Mouse (Mus musculus) embryo, embryonic 10 days (tissue): ENCODE measurements around the gene Dpp6.

ENCODE experiments used
- DNase-seq: peaks from one replicate; pipeline ENCODE4 v3.0.0-alpha.2; 2015; ENCODE audit warnings: low spot score

Gene Dpp6

DNA sequence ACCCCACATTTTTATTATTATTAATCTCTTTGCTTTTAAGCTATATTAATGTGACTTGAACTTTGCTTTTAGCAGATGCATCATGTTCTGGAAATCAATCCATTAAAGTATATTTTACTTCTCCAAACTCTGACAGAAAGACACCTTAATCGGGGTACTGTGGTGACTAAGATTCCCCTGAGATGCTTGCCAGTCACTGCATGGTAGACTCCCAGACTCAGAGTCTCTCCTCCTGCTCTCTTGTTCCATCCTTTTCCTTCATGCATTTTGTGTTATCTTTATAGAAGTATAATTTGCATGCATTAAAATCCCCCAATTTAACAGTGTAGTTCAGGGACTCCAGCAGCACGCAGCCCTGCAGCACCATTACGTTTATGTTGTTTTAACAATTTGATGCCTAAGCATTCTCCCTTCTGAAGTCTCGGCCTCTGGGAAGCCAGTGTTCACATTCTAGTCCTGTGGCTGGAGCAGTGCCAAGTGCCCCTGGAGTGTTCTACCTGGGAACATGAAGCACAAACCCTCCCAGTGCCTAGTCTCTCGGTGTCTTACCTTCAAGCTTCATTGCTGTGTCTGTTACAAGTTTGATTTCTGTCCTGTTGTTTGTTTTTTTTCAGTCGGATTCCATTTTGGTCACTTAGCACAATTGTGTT is 153.1 kb downstream of the Dpp6 start:
- no peak for DNase-seq

DNA sequence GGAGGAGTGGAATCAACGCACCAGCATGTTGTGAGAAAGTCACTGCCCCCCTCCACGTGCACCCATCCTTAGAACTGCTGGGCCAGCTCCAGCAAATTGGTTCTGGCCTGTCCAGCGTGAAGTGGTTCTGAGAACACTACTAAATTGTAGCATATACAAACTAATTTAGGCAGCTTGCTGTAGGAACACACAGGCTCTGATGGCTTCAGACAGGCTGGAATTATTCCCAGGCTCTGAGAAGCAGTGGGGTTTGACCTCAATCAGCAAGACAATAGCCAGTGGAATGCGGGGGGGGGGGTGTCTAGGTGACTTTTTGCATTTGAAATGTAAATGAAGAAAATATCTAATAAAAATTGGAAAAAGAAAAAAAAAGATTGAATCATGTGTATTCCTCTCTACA is 156.2 kb downstream of the Dpp6 start:
- DNase-seq: no peak

DNA sequence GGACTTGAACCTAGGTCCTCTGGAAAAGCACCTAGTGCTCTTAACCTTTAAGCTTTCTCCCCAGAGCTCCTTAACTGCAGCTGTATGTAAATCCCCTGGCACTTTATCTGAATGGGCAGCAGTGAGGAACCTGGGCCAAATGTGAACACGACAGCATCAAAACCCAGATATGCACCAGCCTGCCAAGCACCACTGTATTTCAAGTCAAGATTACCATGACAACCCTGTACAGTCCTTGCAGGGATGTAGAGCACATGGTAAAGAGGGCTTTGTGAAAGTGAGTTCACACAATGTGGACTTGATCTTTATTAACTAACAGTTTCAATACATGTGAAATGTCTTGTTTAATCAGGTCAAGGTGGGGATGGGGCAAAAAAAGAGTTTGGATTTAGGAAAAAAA is 162.3 kb downstream of the Dpp6 start:
- DNase-seq: no peak

DNA sequence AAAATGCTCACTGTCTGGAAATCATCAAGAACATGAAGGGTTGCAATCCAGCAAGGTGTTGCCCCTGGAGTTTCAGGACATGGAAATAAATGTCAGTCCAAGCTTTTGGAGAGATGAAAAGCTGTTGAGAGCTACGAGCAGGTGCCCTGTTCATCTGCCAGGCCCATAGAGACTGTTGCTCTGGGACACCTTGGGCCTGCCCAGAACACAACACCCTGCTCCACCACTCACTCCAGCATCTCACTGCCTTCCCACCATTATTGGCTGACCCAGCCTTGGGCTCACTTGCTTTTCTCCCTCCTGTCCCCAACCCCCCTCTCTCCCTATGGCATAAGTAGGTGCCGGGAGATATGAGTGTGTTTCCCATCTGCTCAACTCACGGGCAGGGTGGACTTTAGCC is 162.8 kb downstream of the Dpp6 start:
- no peak for DNase-seq

DNA sequence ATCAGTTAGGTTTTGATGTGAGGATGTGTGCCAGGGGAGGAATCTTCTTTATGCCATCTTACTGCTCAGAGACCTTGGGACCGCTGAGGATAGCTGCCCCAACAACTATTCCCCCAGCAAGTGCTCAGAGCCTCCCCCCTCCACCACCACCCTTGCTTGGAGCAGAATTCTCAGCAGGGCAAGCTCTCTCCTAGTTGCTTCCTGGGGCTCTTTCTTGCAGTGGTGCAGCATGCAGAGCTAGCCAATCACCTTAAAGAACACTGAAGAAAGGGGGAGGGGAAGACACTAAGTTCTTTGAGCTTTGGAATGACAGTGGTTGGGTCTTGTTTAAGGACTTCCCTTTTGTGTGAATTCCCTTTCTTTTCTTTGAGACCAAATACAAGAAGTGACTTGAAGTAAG is 168.1 kb downstream of the Dpp6 start:
- peak; percentile 28 for DNase-seq

DNA sequence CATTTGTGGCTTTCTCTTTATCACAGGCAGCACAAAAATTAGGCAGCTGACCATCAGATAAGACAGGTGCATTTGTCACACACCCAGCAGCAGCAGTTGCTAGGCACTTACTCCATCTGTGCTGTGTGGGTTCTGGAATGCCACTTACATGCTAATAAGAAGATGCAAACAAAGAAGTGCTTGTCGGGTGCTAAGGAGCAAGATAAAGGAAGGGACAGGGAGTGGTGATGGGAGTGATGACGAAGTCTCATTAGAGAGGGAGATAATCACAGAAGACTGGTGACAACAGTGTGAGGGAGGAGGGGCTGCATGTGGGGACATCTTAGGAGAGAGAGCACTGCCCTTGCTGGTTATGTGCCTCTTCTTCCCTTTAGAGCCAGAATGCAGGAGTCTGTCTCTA is 174.6 kb downstream of the Dpp6 start:
- peak; percentile 46 for DNase-seq

DNA sequence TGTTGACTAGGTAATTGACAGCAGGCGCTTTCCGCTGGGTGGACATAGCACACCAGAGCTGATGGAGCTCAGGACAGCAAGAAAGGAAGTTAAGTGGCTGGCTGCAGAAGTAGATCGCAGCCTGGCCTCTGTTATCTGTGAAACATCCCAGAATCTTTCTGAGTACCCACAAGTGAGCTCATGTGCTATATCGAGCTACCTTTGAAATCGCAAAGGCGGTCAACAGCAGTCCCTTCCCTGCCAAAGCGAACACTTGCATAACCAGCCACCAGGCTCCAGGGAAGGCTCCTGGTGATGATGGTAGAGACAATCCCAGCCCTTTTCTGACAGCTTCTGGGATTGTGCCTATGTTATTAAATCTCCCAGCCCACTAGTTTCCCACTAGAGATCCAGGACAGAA is 186.5 kb downstream of the Dpp6 start:
- DNase-seq: no peak

DNA sequence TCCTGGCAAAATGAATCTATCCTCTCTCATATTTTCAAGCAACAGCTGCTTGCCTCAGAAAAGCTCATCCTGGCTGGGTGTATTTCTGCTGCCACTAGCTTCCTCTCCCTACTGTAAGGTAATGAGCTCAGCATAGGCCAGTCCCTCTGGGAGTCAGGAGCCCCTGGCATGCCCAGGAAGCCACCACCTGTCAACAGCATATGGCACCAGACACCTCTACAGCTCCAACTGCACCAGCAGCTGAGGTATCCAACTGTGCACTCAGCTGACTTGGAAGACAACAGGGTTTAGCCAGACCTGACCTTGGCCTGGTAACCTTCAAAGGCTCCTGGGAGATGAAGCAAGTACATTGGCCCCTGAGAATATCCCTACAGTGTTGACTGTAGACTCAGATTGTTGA is 192.2 kb downstream of the Dpp6 start:
- DNase-seq: no peak

DNA sequence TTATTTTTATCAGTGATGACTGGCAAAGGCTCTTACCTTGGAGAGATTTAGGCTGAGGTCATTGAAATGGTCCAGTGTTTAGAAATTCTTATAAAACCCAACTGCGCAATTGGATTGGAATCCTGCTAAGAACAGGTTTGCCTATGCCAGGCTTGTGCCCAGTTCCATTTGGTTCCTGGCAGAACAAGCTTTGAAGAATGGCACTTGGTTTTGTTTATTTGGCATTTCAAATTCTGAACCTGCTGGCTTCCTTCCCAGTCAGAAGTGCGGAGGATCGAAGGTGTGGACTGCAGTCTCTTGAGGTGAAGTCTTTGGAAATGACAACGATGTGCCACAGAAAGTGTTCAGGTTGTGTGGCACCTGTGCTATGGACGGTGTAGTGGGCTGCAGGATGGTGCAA is 193.6 kb downstream of the Dpp6 start:
- no peak for DNase-seq

DNA sequence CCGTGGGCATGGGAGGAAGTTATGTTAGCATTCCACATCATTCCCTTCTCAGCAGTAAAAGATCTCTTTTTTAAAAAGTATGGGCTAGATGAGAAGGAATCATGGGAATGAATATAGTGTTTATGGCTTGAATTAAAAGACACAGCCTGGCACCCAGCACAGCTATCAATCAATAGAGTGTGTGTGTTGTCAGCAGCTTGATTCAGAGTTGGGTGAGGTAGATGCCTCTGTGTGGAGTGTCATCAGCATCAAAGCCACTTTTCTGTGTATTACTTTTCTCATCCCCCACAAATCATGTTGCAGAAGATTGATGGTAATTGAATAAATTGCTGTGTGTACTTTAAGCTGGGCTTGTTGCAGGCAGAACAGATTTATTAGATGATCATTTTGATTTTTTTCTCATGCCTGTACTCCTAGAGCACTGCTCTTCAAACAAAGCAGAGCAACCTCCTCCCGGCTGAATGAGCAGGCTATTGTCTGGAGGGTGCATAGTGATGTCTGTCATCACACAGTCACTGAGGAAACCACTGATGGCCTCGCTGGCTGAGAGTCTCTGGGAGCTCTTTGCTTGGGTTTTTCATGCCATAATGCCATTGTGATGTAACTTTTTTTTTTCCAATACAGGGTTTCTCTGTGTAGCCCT is 201.4 kb downstream of the Dpp6 start:
- no peak for DNase-seq

DNA sequence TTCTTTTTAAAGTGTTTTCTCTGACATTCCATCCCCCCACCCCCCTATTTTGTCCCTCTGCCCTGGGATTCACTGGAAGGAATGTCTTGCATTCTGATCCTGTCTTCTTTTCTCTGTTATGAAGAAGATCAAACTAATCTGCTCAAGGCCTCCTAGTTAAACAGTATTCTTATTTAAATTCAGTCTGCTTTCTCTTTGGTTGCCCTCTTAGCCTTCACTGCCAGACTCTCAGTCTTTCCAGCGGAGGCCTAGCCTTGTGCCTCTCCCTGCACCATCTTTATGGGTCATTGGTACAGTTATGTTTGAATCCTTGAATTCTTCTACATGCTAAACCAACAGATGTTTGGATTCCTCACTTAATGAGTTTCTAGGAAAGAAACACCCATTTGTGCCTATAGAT is 211.6 kb downstream of the Dpp6 start:
- no peak for DNase-seq

DNA sequence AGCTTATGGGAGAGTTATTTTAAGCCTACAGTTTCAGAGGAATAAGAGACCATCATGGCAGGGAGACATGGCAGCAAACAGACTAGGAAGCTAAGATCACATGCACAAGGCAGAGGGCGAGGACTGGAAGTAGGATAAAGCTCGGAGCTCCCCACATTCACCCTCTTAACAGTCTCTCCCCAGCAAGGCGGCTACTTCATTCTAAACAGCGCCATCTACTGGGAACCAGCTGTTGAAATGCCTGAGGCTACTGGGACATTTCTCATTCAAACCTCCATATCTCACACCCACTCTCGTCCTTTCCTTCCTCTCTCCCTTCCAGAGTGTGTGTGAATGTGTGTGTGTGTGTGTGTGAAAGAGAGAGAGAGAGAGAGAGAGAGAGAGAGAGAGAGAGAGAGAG is 212.8 kb downstream of the Dpp6 start:
- DNase-seq: peak; percentile 72

DNA sequence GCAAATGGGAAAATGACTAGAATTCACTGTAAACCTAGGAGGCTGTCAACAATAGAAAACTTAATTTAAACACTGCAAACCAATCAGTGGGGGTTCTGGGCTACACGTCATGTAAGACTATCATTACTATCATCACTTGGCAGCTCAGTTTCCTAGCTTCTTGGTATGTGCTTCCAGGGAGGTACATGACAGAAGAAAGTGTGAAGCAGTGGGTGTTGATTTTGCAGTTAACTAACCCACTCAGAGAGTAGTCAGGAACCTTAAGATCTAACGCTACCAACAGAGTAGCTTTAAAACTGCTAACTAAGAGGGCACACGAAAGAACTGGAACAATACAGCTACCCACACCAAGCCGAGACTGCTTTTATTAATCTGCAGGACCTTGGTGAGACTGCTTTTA is 217.9 kb downstream of the Dpp6 start:
- DNase-seq: no peak

DNA sequence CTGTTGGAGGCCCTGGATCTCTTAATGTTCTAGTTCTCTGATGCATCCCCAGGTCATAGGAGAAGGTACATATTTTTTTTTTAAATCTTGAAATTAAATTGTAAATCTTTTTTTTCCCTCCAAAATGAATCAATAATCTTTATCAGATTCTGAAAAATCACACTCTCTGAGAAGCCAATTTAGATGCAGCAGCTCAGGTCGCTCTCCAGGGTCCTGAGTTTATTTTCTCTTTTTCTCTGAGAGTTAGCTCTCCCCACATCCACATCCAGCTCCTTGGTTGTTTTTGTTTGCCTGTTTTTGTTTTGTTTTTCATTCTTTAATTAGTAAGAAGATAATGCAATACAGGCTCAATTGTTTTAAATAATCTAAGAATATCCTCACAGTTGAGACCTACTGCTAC is 218.3 kb downstream of the Dpp6 start:
- DNase-seq: no peak

DNA sequence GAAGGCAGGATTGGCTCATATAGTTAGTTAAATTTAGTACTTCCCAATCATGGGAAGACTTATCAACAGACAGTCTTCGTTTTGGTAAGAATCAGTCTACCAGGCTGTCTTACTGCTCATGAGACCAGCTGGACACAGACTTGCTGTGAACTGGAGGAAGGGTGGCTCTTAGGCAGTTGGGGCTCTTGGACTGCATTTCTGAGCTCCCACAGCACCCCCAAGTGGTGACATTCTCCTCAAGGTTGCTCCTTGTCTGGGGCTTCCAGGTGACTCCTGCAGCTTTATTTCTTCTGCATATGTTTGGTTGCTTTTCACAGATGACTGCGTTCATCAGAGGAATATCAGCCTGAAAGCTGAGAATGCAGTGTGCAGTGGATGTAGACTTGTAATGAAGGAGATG is 218.9 kb downstream of the Dpp6 start:
- peak; percentile 39 for DNase-seq

DNA sequence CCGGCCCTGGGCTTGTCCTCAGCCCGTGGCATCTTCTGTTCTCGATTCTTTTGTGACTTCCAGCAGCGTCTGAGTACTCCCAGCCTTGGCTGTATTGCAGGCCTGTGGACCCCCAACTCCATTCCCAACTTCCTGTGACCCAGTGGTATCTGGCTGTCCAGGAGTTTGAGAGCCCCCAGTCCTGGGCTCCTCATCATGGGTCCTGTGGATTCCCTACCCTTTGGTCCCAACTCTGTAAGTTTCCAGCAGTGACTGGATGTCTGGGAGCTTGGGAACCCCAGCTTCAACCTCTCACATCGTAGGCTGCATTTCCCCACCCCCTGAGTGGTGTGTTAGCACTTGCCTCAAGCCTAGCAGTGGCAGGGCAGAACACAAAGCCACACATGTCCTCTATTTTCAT is 220.8 kb downstream of the Dpp6 start:
- DNase-seq: no peak

DNA sequence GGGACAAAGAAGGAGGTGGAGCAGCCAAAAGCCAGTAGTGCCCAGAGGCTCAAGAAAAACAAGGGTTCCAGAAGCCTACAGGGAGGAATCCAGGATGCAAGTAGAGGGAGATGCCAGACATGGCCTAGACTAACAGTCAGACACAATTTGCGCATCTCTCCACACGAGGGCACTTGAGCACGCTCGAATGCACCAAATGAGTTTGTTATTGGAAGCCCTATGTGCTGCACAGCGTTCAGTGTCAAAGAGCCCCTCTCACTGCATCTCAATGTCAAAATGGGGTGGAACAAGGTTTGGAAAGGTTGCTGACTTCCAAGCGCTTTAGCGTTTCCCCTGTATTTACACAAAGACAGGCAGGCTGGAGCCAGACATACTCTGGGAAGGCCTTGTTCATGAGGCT is 231.2 kb downstream of the Dpp6 start:
- peak; percentile 78 for DNase-seq

DNA sequence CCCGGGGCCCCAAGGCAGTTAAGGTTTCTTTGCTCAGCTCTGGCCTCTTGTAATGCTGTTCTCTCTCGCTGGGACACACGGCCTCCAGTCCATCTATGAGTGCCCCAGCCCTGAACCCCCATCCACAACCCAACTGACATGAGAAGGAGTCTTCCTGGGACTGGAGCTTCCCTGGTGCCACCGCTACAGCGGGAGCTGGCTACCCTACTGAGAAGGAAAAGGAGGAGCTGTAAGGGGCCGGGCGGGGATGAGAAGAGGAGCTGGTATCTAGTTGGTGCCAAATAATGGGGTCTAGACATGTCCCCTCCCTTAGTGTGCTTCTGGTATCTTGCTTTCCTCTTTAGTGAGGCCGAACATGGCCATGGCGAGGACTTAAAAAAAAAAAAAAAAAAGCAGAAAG is 231.9 kb downstream of the Dpp6 start:
- DNase-seq: no peak

DNA sequence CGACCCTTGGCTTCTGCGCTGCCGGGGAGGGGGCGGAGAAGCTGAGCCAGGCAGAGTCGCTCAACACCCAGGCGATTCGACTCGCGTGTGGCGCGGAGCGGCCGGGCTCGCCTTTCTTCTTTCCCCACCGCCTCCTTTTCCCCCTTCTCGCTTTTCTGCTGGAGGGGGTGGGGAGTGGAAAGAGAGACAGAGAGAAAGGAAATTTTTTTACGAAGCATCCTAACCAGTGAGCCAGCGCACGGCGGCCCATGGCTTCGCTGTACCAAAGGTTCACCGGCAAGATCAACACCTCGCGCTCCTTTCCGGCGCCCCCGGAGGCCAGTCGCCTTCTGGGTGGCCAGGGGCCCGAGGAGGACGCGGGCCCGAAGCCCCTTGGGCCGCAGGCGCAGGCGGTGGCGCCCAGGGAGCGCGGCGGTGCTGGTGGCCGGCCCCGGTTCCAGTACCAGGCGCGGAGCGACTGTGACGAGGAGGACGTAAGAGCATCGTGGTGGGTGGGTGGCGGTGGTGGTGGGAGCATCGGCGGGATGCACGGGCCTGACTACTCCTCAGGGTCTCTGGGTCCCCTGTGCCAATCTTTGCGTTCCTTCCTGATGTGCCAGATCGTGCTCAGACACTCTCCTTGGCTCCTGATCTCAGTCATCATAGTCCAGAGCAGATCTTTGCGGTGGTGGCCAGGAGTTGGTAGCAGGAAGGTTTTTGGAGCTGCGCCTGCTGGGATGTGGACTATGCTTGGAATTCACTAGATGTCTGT is 232.5 kb downstream of the Dpp6 start:
- DNase-seq: peak; percentile 16

DNA sequence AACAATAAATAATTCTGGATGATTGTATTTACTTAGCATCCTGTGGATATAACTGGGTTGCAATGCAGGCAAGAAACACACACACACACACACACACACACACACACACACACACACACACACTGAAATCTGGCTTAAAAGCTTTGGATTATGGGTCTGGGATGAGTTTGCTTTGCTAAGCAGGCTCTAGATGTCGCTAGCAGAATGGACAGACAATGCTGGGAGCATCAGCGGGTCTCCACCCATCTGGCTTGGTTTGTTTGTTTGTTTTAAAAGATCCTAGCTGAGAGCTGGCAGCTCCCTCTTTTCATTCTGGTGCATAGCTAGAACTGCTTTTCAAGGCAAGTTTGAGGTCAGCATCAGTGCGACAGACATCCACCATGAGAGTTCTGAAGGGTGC is 234.2 kb downstream of the Dpp6 start:
- DNase-seq: no peak

DNA sequence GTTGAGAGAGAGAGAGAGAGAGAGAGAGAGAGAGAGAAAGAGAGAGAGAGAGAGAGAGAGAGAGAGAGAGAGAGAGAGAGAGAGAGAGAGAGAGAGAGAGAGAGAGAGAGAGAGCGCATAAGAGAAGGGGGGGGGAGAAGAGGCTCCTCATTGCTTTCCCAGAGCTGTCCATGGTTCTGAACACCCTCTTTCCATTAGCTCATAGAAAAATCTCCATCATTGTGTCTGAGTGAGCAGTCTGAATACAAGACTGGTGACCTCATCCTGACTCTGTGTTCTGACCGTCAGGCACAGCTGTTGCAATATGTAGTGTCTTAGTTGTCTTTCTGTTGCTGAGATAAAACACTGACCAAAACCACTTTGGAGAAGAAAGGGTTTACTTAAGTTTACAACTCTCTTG is 235.4 kb downstream of the Dpp6 start:
- DNase-seq: peak; percentile 74

DNA sequence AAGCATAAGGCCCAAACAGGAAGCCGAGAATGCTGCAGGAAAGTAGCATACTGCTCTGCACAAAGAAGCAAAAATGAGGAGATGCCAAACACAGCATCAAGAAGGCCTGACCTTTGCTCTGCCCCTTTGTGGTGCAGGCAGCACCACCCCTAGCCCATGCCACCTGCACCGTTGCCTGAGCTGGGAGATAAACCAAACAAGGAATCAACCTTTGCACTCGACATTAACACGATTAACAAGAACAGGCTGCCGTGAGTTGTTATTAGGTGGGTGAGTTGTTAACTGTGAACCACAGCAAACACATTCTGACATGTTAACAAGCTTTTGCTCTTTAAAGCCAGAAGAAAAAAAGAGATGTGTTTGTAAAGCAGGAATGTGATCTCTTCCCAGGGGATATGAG is 239.4 kb downstream of the Dpp6 start:
- DNase-seq: no peak

DNA sequence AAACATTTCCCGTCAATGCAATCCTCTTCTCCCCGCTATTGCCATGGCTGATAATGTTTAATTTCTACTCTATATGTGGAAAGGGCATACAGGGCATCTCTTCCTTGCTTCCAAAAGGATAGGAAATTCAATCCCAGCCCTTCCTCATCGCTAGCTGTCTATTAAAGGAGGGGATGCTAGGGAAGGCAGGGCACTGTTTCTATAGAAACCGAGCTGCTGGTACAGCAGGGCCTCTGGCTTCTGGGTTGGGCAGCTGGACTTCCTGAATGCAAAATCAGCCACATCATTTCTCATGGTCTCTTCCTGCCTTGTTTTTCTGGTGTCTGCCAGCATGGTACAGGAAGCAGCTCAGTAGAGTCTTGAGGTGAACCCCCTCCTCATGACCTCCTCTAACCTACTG is 243.1 kb downstream of the Dpp6 start:
- DNase-seq: no peak

DNA sequence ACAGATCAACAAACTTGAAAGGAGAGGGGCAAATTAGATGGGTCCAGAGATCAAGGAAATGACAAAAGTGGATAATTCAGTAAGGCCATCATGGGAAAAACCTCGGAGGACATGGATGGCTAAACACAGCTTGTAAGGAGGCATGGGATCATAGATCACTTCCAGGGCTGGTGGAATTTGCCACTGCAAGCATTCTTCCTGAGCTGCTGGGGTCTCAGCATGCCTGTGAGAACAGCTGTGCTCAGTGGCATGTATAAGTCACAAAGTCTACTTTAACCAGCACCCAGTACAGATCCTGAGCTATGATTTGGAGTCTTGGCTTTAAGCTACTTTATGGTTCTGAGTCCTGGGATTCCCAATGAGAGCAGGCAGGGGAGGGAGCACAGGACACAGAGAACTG is 246.9 kb downstream of the Dpp6 start:
- DNase-seq: no peak
